Mouse (Mus musculus) C2C12 (cell line): ENCODE measurements around the gene Pik3r5.

ENCODE experiments used
- CTCF ChIP-seq: IDR thresholded peaks from one replicate; pipeline ENCODE4 v1.5.1; 2011; ENCODE audit not compliant: control insufficient read depth, insufficient read depth, insufficient read length
- MYOG ChIP-seq: IDR thresholded peaks from one replicate; pipeline ENCODE4 v1.6.1; 2011; ENCODE audit not compliant: control insufficient read depth, insufficient read length; ENCODE audit errors: extremely low read depth
- USF1 ChIP-seq: IDR thresholded peaks from one replicate; pipeline ENCODE4 v1.6.1; 2011; ENCODE audit warnings: low read depth, mild to moderate bottlenecking, control low read depth, moderate library complexity

DNA sequence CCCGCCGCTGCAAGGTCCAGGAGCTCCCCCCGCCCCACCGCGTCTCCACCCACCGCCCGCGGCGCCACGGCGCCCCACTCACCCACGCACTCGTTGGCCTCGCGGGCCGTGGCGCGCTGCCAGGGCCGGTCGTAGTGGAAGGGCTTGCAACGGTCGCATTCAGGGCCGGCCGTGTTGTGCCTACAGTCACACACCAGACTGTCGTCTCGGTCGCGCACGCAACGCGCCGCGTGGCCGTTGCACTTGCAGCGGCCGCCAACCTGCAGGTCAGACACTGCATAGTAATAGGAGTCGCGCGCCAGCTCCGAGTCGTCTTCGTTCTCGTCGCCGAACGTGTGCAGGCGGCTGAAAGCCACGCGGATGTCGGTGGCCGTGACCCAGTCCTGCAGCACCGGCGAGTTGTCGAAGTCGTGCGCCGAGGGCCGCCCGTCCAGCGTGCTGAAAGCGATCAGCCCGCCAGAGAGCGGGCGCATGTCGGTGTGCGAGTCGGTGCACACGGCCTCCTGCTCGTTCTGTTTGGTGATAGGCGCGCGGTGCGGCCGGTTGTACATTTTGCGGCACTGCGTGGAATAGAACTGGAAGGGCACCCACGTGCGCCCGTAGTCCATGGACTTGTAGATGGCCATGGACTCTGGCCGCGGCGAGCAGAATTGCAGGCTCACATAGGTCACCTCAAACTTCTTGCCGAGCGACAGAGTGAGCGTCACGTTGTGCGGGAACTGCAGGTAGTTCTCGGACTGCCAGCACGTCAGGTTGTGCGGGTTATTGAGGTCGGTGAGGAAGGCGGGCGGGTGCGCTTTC, 46.7 kb upstream of the Pik3r5 start:
- TF ChIP-seq CTCF (no peak), USF1 (no peak), MYOG (no peak)
